Mouse (Mus musculus): ENCODE measurements around the gene Ehf.

Ehf gene

DNA sequence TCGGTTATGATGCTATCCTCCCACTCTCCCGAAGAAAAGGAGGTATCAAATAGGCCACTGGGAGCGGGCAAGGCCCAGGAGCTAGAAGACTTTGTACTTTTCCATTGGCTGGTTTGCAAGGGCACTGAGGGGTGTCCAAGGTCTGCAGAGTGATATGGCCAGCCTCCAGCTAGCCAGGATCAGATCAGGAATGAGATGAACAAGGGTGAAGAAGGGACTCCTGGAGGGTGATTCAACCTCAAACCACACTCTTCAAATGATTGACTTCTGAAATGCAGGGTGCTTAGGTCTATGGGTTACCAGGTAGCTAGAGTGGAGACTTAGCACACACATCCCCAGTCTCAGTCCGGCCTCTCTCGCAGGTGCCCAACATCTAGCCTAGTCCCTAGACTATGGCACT, 9.3 kb downstream of the Ehf start:
- peak; percentile 78 for DNase-seq

DNA sequence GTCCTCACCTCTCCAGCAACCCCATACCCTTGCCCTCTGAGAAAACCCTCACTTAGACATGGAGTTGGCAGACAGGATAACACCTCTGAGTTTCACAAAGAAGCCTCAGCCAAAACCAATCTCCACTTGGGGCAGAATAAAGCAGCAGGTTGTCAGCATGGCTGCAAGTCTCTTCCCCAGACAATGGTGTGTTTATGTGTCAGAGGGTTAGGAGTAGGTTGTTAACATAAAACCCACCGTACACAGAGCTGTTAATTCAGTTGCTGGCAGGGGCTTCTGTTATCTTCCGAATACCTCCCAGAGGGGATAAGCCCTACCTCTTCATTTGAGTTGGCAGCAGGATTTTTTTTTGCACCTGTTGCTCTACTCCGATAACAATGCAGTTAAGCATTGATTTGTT, 9.9 kb downstream of the Ehf start:
- DNase-seq = no peak

DNA sequence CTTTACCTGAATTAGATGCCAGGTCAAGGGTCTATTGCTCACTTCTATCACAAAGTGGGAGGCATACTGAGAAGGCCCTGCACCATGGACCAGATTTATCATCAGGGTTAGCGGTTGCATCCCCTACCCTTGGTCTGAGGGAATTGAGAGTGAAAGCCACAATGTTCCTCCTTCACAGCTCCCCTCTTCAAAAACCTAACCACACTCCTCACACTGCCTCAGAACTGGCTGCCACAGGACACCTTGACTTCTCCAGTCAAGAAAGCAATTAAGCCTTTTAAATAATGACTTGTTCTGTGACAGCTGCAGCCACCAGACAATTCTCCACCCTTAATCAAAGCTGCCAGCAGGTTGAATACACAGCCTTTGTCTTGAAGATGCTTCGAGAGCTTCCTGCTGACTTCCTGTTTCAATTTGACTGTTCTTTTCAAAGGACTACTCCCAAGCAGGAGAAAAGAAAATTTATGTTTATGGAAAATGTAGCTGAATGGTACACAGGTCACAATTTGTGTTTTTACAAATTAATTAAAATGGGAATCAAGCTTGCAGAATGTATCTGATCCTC, 12.3 kb downstream of the Ehf start:
- no peak for DNase-seq

DNA sequence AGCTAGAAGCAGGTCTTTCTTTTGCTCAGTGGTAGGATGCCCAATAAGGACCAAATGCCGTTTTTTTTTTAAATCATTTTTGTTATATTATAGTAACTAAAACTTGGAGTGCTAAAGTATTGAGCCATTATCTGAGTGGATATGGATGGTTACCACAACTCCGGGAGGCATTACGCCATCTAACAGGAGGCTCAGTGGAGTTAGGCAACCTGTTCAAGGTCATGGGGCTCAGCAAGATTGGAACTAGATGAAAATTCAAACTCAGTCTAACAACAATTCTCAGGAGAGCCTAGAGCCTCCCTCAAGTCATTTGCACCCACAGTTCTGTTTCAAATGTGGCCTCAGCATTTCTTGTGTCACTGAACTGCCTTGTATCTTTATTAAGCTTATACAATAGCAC, 12.9 kb downstream of the Ehf start:
- no peak for DNase-seq

DNA sequence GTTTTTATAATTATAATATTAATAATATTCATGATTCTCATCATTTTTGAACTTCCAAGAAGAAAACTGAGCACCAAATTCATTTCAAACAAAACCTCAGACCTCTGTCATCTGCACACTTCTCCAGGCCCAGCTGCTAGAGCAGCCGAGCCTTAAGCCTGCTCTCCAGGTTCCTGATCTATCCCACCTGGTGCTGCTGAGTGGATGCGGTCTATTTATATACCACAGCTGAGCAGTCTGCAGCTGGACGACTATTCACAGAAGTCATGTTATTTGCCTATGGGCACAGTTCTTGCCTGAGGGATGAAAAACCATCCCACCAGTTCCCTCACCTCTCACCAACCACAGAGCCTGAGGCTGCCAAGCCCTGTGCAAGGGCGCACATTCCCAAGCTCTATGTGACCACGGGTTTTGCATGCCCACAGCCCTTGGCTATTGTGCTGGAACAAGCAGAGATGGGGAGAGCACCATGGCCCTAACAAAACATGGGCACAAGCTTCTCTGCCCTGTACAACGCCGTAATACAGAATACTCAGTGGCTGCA, 13.6 kb downstream of the Ehf start:
- peak; percentile 40 for DNase-seq

DNA sequence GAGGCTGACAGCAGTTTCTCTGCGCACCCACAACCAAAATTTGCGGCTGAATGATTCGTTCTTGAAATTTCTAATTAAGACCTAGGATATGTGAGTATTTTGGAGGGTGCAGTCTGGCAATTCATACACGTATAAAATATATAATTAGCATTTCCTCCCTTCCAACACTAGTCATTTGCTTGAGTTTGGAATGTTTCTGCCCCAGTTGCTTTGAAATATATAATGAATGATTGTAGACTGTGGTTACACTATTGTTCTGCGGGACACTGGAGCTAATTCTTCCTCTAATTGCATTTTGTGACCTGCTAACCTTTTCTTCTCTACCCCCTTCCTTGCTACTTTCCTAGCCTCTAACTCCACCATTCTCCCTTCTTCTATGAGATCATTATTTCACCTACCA, 15.4 kb downstream of the Ehf start:
- no peak for DNase-seq

DNA sequence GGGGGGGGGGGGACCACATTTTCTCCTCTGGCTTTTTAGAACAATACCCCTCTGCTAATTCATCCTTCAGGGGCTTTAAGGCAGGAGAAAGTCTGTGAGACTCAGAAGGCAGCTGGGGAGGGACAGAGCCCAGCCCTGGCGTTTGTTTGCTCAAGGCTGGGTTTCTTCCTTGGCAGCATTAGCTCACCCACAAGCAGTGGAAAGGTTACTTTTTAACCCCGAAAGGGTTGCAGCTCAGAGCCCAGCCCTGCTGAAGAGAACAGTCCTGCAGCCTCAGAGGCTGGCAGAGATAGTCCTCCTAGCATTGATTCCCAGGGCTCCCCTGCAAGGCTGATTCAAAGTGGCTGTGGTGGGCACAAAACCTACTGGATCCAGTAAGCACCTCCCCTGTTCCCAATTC, 17.5 kb downstream of the Ehf start:
- peak; percentile 75 for DNase-seq

DNA sequence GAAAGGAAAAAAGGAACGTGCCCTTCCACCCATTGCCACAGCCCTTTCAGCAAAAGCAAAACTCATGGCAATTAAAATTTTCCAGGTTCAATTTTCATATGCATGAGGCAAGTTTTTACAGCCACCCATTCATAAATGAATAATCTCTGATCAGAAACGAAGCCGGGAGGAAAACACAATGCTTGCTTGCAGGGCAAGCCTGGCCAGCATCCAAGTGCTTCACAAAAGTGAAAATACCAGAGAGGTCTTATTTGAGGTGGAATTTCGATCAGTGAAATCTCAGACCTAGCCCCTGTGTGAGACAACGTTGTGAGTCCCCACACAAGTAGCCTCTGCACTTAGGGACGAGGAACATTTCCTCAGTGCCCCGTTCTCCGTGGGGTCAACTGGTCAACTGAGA, 19.3 kb downstream of the Ehf start:
- DNase-seq = peak; percentile 37

DNA sequence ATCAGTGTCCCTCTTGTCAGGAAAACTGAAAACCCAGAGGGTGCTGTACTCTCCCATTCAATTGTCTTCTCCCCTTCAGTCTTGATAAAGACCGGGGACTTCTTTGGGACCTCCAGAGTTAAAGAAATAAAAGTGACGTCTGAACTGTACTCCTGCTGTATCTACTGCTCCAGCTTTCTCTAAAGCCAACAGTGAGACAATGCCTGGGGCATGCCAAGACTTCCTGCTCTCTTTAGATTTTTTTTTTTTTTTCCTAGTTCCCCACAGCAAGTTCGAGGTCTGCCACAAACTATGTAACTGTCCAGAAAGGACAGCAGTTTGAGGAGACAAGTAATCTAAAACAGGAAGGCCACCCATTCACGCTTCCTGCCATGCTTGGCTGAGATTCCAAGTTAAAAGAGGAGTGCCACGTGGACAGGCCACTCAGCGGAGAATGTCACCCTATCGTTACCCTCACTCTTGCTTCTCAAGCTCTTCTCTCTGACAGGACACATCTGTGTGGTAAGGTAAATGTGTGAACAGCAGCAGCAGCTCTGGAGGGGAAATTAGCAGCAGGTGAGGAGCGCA, 20.8 kb downstream of the Ehf start:
- no peak for DNase-seq

DNA sequence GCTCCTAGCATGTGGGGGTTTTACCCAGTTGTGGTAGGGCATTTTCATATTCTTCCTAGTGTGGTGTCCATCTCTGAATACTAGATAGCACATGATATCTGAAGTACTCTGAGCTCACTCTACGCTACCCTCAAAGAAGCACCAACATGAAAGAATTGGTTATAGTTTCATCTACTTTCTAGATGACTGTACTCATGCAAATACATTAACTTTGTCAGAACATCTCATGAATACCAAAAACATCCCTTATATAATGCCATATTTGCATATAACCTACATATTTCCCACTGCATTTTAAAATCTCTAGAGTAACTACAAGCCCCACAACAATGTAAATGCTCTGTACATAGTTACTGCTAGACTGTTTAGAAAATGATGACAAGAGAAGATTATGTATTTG, 23.2 kb downstream of the Ehf start:
- no peak for DNase-seq

DNA sequence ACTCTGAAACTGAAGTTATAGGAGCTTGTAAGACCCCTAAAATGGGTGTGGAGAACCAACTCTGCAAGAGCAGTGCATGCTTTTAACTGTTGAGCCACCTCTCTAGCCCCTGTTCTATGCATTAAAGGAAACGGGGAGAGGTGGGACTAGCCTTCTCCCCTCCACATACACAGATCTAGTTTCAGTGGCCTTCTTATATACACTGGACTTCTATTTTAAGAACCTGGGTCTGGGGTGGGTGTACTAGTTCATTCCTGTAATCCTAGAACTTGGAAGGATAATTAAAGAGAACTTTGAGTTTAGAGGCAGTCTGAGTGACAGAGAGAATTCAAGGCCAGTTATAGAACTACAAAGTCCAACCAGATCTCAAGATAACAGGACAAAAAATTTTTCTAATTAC, 24.6 kb downstream of the Ehf start:
- DNase-seq = no peak

DNA sequence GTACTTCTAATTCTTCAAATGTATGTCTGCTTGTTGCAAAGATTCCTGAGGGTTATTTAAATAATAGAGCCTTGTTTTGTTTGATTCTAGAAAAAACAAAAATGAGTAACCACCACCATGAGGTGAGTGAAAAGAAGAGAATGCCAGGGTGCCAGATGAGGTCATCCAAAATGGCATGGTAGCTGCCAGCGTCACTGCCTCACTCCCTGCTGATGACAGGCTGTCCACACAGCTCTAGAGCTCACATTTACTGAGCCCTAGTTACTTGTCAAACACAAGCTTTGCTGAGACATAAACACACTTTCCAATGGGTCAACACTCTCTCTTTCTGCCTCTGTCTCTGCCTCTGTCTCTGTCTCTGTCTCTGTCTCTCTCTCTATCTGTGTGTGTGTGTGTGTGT, 25.3 kb downstream of the Ehf start:
- no peak for DNase-seq

DNA sequence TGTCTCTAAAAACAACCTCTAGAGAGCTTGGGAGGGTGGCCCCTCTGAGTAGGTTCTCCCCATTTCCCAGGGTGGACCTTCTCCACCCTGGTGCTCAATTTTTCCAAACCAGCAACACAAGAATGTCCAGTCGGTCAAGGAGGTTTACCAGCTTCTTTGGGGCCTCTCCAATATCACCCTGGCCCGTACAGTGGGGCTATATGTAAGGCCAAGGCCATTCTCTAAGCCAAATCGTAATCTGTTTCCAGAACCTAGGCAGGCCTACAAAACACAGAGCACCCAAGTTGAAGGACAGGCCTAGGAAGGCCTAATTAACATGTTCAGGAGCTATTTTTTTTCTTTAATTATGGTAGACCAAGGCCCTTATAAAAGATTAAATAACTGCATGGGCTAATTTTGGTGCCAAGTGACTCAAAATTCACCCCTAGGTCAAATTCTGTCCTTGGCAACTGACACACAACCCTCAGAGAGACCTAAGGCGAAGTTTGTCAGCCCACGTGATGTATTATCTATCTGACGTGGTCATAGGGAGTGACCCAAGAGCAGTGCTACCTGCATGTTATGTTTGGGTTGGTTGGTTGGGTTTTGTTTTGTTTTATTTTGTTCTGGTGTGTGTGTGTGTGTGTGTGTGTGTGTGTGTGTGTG, 27.6 kb downstream of the Ehf start:
- no peak for DNase-seq

DNA sequence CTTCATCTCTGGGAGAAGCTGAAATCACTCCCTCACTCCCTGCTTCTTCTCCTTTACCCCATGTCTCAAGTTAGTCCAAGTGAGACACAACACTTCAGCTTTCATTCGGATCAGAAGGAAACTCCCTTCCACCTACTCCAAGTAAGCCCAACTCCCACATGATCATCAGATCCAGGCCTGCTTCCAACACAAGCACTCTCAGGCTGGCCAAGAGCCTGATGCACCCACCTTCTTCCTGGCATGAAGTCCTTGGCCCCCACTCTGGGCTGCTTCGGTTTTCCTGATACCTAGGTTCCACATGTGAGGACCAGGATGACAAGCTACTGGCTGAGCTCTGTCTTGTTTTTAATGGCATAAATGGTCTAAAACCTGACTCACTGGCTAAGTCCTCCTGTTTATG, 28.3 kb downstream of the Ehf start:
- no peak for DNase-seq

DNA sequence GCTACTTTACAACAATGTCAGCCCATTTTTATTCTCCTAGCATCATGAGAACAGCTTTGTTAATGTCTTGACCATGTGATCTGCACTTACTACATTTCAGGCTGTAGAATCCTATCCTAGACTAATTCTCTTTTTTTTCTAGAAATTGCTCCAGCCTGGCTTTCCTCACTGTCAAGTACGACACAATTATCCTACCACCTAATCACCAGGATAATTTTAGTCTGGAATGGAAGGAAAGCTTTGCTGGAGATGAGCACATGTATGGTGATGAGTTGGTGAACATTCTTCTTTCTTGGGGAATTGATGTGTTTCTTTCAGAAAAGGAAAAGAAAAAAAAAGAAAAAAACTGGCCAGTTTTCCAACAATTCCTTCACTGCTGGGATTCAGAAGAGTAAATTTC, 28.8 kb downstream of the Ehf start:
- DNase-seq = no peak

DNA sequence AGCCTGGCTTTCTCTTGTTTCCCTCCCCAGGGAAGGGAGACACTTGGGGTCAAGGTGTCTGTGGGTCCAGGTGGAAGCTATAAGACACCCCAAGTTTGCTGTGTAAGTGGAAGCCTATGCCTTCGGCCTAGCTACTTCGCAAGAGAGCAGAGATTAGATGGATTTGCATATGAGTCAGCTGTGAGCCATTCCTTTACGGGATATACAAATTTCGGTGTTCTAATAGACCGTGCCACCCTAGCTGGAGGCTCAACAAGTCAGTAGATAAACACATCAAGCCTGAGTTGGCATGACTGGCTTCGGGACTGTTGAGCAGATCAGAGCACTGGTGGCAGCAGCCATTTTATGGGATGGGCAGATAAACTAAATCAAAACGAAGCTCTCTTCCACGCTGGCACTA, 31.6 kb downstream of the Ehf start:
- no peak for DNase-seq

DNA sequence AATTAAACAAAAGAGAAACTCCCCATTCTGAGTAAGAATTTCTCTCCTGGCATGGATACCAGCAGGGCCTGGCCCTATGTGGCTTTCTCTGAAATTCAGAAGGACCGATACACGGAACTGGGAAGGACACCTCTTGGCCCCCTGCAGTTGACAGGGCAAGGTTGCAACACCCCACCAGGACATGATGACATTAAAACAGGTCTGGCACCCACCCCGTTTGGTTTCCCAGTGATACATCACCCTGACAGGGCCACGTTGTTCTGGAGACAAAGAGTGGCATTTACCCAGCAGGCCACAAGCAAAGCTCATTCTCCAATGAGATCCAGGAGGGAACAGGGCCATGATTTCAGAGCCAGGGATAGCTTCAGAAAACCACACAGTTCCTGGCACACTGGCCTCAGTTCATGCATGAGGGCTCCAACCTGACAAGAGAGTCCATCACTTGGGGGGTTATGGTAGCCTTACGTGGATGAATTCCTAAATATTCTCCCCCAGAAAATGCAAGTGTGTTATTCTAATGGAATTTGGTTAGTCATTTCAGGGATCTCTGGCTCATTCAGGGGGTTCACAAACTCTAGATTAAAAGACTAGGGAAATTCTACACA, 32.4 kb downstream of the Ehf start:
- no peak for DNase-seq

DNA sequence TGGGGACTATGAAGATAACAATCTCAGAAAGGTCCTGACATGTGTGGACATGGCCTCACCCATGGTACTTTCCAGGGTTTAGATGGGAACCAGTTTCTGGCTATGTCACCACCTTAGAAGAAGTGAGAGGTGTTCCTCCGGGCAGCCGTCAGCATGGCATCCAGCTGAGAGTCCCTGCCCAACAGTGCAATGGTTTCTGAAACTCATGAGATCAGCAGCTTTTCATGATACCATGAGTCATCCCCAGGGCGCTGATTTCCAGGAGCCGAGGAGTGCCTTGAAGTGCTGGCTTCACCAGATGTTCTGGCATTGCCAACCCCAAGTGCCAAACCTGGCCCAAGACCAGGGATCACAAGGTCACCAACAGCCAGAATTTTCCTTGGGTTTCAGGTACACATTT, 64.0 kb downstream of the Ehf start:
- no peak for DNase-seq

DNA sequence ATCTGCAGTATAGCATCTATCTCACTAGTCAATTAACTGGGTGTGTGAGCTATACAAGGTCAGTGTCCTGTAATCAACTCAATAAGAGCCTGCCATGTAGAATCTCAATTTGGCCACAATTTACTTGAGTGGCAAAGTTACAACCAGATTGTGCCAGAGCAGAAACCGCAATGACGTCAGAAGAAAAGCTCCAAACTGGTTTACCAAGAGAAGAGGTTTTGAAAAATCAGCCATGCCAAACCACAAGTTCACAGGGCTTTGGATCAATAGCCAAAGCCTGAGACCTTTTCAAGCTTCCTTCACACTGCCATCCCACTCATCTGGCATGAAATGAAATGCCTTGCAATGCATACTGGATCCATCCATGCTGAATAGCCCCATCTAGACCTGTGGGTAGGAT, 76.3 kb downstream of the Ehf start:
- DNase-seq = no peak

DNA sequence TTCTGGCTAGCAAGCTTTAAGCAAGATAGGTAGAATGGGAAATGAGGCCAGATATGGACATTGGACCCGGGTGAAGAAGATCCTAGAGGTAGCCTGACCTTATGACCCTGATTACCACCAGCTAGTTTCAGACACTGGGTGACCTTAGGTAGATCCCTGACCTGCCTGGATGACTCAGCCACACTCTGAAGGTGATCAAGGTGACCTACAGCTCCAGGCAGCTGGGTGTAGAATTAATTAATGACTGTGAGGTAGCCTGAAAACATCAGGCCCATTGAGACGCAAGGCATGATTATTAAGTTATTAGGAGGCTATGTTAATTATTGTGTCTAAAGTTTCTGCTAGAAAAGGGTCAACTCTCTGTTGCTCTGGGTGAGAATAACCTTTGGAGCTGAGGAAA, 82.2 kb downstream of the Ehf start:
- peak; percentile 43 for DNase-seq

DNA sequence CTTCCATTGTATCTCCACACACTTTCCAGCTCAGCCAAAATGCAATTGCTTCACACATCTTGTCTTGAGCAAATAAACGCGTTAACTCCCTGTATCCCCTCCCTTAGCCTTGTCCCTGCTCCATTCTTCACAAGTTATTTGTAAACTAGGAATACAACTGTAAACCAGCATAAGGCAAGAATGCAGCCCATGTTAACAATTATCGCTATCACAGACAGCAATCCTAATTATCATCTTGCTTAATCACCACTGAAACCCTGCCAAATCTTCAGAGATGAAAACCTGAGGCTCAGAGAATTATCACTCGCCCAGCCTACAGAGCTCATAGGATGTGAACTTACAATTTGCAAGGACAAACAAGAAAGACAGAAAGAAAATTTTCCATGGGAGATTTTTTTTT, 84.8 kb downstream of the Ehf start:
- DNase-seq = no peak

DNA sequence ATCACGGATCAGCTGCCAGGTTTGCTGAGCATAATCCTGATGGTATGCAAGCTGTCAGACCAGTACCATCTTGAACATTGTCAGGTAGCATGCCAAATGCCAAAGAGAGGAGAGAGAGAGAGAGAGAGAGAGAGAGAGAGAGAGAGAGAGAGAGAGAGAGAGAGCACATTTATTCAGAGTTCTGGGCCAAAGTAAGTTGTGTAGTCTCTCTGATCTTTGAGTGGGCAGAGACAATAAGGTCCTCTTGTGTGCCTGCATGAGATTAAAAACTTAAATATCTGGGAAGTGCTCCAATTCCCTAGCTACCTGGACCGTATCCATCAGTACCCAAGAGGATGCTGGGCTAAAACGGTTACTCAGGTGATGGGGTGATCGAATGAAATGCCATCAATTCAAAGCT, 87.3 kb downstream of the Ehf start:
- no peak for DNase-seq

DNA sequence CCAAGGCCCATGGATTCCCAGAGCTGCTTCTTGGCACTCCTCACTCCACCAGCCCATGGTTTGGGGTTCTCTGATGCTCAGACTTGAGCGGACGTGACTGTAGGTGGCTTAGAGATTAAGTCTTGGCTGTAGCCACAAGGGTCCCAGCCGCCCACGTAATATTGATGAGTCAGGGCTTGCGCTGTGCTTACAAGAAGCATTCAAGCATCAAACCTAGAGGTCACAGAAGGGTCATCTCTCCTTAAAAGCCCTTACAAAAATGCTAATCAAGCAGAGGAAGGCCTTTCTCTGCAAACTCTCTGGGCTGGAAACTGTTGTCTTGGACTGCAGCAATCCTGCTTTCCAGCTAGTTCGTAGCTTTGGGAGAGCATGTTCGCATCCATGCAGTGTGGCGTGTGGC, 88.2 kb downstream of the Ehf start:
- peak; percentile 77 for DNase-seq

DNA sequence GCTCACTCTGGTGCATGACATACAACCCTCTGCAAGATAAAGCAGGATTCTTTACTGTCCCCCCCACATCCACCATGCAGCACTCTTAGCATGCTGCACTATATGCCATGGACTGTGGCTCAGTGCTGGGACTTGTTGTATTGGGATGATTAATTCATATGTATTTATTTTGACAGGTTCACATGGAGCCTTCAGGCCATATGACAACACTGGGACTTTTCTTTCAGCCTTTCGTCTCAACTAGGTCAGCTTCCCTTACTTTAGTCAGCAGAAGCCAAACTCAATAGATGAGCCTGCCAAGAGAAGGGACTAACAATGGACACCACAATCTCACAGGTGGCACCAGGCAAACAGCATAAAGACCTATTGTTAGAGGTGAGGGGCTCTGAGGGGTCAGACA, 89.5 kb downstream of the Ehf start:
- no peak for DNase-seq
